Mouse (Mus musculus) forebrain, embryonic 16.5 days (tissue): ENCODE measurements around the gene Gprasp2. TPM values are rescaled to one million over a fixed set of nuclear protein-coding genes. Genes with fewer than 3 reads are reported as not detected.
"Not testable (repeated sequence)": the region's sequence is repeated elsewhere in the genome, so short reads cannot be mapped to it uniquely, and the experiment has no call there.

Experiments used
- ATAC-seq: fragments of 200-750 bp; cut with Nextera tagmentation; 2 replicates; pipeline ENCODE4 v1.8.0; 2017; ENCODE audit warnings: mild to moderate bottlenecking, moderate library complexity
- H3K27ac ChIP-seq: fragments of 300-500 bp; sonication (generic); 2 replicates; pipeline ENCODE4 v1.5.1; 2014; ENCODE audit warnings: low read length, control low read depth
- H3K27me3 ChIP-seq: fragments of 300-500 bp; sonication (generic); replicated peaks from 2 replicates; pipeline ENCODE4 v1.6.1; 2014; ENCODE audit warnings: low read length; ENCODE audit not compliant: control insufficient read depth, insufficient read depth
- H3K36me3 ChIP-seq: fragments of 300-500 bp; sonication (generic); 2 replicates; pipeline ENCODE4 v1.6.1; 2014; ENCODE audit not compliant: control insufficient read depth, insufficient read depth
- H3K4me1 ChIP-seq: fragments of 300-500 bp; sonication (generic); replicated peaks from 2 replicates; pipeline ENCODE4 v1.6.1; 2014; ENCODE audit warnings: low read length; ENCODE audit not compliant: control insufficient read depth, insufficient read depth
- H3K4me2 ChIP-seq: fragments of 300-500 bp; sonication (generic); 2 replicates; pipeline ENCODE4 v1.6.1; 2014; ENCODE audit warnings: mild to moderate bottlenecking, low read length, control low read depth
- H3K4me3 ChIP-seq: fragments of 300-500 bp; sonication (generic); replicated peaks from 2 replicates; pipeline ENCODE4 v1.5.1; 2014; ENCODE audit warnings: mild to moderate bottlenecking, low read length, control low read depth
- H3K9ac ChIP-seq: fragments of 300-500 bp; sonication (generic); replicated peaks from 2 replicates; pipeline ENCODE4 v1.6.1; 2014; ENCODE audit warnings: low read depth, low read length, control low read depth
- H3K9me3 ChIP-seq: fragments of 300-500 bp; sonication (generic); 2 replicates; pipeline ENCODE4 v1.6.1; 2016; ENCODE audit warnings: low read length; ENCODE audit not compliant: control insufficient read depth
- WGBS: fragments of 180-500 bp; shearing (Covaris S2); extraction: QIAGEN DNeasy Blood & Tissue Kit; methylation state at CpG from one replicate; pipeline ENCODE4 v1.1.7; 2014; 5-methylcytosine and 5-hydroxymethylcytosine counted together
- polyA plus RNA-seq: library from polyadenylated mRNA; unstranded; fragments of >200 nt; fragmentation: Nextera tagmentation; extraction: Ambion mirVana; gene quantifications from 2 replicates; pipeline ENCODE4 v1.2.1, GENCODE M21; 2015

The Gprasp2 gene
- polyA plus RNA-seq, 1 experiment from 2014 or later, result 144 TPM

DNA sequence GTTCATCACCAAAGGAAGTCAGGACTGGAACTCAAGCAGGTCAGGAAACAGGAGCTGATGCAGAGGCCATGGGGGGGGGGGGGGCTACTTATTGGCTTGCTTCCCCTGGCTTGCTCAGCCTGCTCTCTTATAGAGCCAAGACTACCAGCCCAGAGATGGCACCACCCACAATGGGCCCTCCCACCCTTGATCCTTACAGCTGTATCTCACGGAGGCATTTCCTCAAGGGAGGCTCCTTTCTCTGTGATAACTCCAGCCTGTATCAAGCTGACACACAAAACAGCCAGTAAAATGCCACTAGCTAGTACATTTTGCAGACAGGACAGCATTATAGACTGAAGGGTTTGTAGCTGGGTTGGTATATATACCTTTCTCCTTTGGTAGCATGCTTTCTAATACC is 2.9 kb upstream of the Gprasp2 start:
- 44% methylated on average over 1 of the region's 1 CpGs for WGBS
- H3K9me3 ChIP-seq, H3K27me3 ChIP-seq, H3K27ac ChIP-seq, H3K36me3 ChIP-seq, H3K4me1 ChIP-seq, ATAC-seq, H3K4me3 ChIP-seq, H3K9ac ChIP-seq, H3K4me2 ChIP-seq: not testable (repeated sequence)

- Histone ChIP-seq H3K4me1 (no peaks in the 10 kb centered on the region), H3K9ac (no peak overlapping the region), H3K27ac (no peak overlapping the region), H3K4me2 (no peak overlapping the region), H3K9me3 (no peaks in the 10 kb centered on the region), H3K27me3 (no peaks in the 10 kb centered on the region), H3K36me3 (0 out of 2 replicates have a peak, but pooled peaks cover 3% of the 10 kb centered on the region), H3K4me3 (no peak overlapping the region)
- no peak for ATAC-seq
- 62% methylated on average over 2 of the region's 2 CpGs for WGBS
Measured at GRCm38 (mm10) chrX:135837896-135838295, 938 bp upstream of the Gprasp2 start.

- not testable (repeated sequence) for H3K9me3 ChIP-seq, H3K4me1 ChIP-seq, H3K27me3 ChIP-seq, H3K36me3 ChIP-seq
- H3K9ac ChIP-seq, result peak overlapping the region; percentile 62
- peak overlapping the region; percentile 59 for H3K4me3 ChIP-seq
- 23% methylated on average over 14 of the region's 17 CpGs for WGBS
- peak overlapping the region; percentile 61 for H3K4me2 ChIP-seq
- peak; percentile 21 for ATAC-seq
- H3K27ac ChIP-seq, result peak overlapping the region; percentile 33; the same call in 1 of the 2 replicates
Measured at GRCm38 (mm10) chrX:135839397-135840391, 860 bp downstream of the Gprasp2 start.

DNA sequence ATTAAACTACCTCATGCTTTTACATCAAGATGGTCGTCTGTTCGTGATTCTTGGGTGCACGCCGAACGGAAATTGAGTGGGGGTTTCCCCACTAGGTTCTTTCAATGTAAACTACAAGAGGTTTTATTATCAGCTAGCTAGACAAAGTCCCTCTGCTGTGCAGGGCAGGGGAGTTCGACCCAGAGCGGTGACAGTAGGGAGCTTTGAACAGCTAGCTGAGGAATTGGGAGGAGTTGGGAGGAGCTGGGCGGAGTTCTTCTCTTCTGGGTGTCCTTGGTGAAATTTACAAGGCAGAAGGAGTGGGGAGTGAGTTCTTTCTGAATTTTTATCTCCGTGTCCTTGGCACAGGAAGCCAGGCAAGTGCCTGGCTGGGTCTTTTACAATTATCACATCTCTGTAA is 28.0 kb downstream of the Gprasp2 start:
- H3K27ac ChIP-seq, ATAC-seq, H3K27me3 ChIP-seq, H3K4me3 ChIP-seq, H3K9ac ChIP-seq, H3K36me3 ChIP-seq, H3K4me1 ChIP-seq, H3K9me3 ChIP-seq, H3K4me2 ChIP-seq: not testable (repeated sequence)
- 82% methylated on average over 9 of the region's 9 CpGs for WGBS

DNA sequence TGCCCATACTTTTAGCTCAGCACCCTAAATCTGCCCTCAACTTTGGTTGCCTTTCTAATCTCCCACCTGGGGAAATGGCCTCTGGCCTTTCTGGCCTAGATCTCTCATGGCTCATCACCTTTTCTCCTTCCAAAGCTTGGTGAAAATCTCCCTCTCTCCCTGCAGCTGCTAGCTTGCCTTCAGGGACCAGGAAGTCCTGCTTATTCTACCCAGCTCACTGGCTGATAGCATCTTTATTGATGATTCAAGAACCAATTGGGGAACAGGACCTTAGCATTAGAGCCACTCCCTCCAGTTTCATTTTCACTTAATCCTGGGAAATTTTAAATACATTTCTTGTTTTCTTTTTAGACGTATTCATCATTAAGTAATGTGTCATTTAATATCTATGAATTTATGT is 37.8 kb downstream of the Gprasp2 start:
- no peaks in the 10 kb centered on the region; the same call in 1 of the 2 replicates for H3K27me3 ChIP-seq
- no peaks in the 10 kb centered on the region for H3K36me3 ChIP-seq
- H3K9me3 ChIP-seq, result no peaks in the 10 kb centered on the region
- H3K4me2 ChIP-seq, result no peak overlapping the region
- no peaks in the 10 kb centered on the region for H3K4me1 ChIP-seq
- no peak overlapping the region for H3K9ac ChIP-seq
- WGBS, result 87% methylated on average over 1 of the region's 1 CpGs
- no peak for ATAC-seq
- no peak overlapping the region for H3K27ac ChIP-seq
- H3K4me3 ChIP-seq, result no peak overlapping the region

- Histone ChIP-seq H3K9ac (no peak overlapping the region), H3K4me2 (no peak overlapping the region), H3K27me3 (no peaks in the 10 kb centered on the region), H3K9me3 (no peaks in the 10 kb centered on the region), H3K4me3 (no peak overlapping the region), H3K27ac (no peak overlapping the region), H3K4me1 (no peaks in the 10 kb centered on the region), H3K36me3 (no peaks in the 10 kb centered on the region)
- 95% methylated on average over 1 of the region's 1 CpGs for WGBS
- ATAC-seq, result no peak
Measured at GRCm38 (mm10) chrX:135879626-135880025, 40.8 kb downstream of the Gprasp2 start.

DNA sequence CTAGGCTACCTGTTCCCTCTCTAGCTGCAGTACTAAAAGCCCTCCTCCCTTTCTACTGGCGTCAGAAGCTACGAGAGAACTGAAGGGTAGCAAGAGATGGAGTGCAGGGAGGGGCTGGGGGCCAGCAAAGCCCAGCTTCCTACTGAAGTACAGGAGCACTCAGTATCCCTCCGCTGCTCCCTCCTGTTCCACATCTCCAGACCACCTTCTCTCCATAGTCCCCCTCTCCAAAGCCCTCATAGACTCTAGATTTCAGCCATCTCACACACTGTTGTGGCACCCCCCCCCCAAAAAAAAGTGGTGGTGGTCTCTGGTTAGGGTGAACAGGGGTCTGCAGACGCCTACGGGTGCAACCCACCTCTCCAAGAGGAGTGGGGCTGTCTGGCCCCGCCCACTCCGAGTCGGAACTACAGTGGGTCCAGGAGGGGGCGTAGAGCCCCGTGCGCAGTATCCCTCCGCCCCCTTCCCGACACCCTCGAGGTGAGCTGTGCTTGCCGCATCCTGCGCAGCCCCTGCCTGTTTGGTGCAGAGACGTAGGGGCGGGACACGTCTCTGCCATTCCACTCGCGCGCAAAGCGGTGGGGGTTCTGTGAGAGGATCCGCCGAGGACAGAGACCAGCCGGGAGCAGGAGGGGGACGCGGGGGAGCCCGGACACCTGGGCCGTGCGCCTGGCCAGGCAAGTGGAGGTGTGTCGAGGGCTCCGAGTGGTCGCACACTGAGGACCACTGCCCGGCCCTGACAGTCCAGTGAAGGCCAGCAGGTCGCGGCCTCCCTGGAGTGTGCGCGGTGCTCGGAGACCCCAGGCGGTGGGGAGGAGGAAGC is 46.8 kb downstream of the Gprasp2 start:
- Histone ChIP-seq H3K27me3 (no peaks in the 10 kb centered on the region), H3K4me2 (peak overlapping the region; percentile 51), H3K9me3 (no peaks in the 10 kb centered on the region), H3K4me1 (peaks cover 4% of the 10 kb centered on the region; the same call in 1 of the 2 replicates), H3K9ac (peak overlapping the region; percentile 80), H3K27ac (peak overlapping the region; percentile 81), H3K4me3 (peak overlapping the region; percentile 69), H3K36me3 (peaks cover 2% of the 10 kb centered on the region; the same call in 1 of the 2 replicates)
- ATAC-seq, result peak; percentile 99
- WGBS, result 16% methylated on average over 37 of the region's 41 CpGs

DNA sequence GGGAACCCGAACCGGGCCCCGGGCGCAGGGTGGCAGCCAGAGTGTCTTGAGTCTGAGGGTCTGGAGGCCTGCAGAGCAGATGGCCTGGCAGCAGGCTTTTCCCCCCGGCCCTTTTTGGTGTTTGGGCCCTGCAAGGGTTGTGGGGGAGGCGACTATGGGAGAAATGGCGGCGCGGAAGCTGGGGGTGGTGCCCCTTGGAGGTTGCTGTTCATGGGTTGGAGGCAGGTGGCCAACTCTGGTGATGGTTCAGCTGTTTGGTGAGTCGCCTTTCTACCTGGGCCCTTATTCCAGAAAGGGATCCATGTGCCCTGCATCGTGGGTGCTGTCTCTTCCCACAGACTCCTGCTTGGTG is 47.4 kb downstream of the Gprasp2 start:
- Histone ChIP-seq H3K4me1 (peaks cover 4% of the 10 kb centered on the region; the same call in 1 of the 2 replicates), H3K4me3 (peak overlapping the region; percentile 69), H3K36me3 (peaks cover 2% of the 10 kb centered on the region; the same call in 1 of the 2 replicates), H3K27ac (peak overlapping the region; percentile 81), H3K9me3 (no peaks in the 10 kb centered on the region), H3K4me2 (peak overlapping the region; percentile 49), H3K27me3 (no peaks in the 10 kb centered on the region), H3K9ac (peak overlapping the region; percentile 80)
- no peak for ATAC-seq
- 20% methylated on average over 11 of the region's 11 CpGs for WGBS
